Mouse (Mus musculus) lung, postnatal 25 days (tissue): ENCODE data around the gene Gm28048.

Experiments used
- DNase-seq: peaks from one replicate; pipeline ENCODE4 v3.0.0; 2022; ENCODE audit warnings: low spot score

Gene Gm28048

DNA sequence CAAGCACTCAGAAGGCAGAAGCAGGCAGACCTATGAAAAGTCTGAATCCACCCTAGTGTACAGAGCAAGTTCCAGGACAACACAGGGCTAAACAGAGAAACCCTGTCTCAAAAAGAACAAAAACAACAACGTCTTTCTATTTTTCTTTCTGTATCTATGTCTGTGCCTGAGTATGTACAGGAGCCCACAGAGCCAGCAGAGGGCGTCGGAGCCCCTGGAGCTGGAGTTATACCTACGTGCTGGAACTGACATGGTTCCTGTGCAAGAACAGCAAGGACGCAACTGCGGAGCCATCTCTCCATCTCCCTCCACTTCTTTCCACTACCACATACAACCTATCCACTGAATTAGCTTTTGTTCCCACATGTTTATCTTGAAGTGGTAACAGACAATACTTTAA, 31.8 kb downstream of the Gm28048 start:
- no peak for DNase-seq

GRCm38 (mm10) chr11:22949101-22949500, 32.8 kb downstream of the Gm28048 start:
- no peak for DNase-seq

- no peak for DNase-seq
Measured at GRCm38 (mm10) chr11:22938983-22939382, 42.9 kb downstream of the Gm28048 start.

GRCm38 (mm10) chr11:22937716-22938316, 44.1 kb downstream of the Gm28048 start:
- no peak for DNase-seq

DNA sequence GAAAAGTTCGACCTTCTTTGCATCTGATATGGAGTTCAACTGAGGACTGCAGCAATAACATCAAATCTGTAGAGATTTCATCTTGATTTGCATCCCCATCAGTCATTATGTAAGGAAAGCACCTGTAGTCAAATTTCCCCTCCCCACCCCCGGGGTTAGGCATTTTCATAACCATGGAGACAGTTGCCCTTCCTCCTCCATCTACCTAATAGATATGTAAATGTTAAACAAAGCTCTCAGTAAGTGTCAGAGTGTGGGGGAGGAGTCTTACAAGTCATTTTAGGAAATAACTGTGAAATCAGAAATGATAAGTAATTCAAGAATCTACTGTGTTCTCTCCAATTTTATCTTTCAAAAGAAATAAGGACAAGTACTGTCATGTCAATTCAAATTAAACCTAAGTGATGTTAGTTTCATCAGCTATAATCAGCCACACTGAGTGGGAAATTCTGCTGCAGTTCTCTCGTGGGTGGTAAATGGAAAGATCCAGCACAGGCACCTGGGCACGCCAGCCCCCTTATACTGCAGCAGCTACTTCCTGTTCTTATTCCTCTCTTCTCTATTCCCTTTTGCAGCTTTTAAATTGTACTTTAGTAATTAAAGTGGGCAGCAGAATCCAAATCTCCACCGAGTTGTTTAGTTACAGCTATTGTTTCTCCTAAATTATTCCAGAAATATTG, 45.3 kb downstream of the Gm28048 start:
- peak; percentile 10 for DNase-seq

- DNase-seq, result no peak
Measured at GRCm38 (mm10) chr11:22932167-22932566, 49.7 kb downstream of the Gm28048 start.

GRCm38 (mm10) chr11:22931320-22931905, 50.5 kb downstream of the Gm28048 start:
- no peak for DNase-seq

DNA sequence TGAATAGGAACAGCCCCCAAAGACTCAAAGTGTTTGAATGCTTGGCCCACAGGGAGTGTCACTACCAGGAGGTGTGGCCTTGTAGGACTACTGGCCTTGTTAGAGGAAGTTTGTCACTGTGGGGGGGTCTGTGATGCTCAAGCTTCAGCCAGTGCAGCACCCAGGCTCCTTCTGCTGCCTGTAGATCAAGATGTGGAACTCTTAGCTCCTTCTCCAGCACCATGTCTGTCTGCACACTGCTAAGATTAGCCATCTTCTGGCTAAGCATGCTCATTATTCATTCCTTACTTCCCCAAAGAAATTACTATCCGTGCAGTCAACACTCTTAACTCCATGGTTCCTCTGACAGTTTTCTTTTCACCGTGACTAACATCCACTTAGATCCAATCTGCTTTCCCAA, 51.8 kb downstream of the Gm28048 start:
- no peak for DNase-seq

GRCm38 (mm10) chr11:22928586-22929169, 53.2 kb downstream of the Gm28048 start:
- peak; percentile 10 for DNase-seq

- DNase-seq, result no peak
Measured at GRCm38 (mm10) chr11:22923606-22924005, 58.3 kb downstream of the Gm28048 start.

GRCm38 (mm10) chr11:22922546-22922945, 59.3 kb downstream of the Gm28048 start:
- no peak for DNase-seq

DNA sequence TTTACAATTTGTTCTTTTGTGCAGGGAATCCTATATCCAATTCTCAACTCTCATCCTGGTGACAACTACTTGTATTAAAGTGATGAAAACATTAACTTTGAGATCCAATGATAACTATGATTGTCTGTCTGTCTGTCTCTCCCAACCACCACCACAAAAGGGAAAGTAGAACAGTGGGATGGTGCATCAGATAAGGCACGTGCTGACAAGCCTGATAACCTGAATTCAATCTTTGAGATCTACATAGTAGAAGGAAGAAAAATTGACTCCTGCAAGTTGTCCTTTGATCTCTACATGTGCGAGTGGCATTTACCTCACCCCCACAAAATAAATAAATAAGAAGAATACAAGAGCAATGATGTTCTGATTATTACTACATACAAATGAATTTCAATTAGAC, 62.6 kb downstream of the Gm28048 start:
- DNase-seq, result no peak

DNA sequence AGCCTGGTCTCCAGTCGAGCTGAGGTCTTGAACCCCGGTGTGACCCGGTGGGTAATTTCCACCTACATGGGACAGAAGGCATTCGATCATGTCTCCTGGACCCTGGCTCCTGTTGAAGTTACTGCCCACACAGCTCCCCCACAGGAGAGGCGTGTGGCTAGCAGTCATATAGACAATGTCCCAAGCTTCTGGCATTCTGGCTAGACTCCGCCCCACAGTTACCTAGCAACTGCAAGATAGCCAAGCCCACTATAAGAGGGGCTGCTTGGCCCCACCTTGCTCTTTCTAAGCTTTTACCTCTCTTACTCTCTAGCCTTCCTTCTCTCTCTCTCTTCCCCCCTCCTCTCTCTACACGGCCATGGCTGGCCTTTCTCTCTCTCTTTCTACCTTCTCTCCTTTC, 64.1 kb downstream of the Gm28048 start:
- no peak for DNase-seq

DNA sequence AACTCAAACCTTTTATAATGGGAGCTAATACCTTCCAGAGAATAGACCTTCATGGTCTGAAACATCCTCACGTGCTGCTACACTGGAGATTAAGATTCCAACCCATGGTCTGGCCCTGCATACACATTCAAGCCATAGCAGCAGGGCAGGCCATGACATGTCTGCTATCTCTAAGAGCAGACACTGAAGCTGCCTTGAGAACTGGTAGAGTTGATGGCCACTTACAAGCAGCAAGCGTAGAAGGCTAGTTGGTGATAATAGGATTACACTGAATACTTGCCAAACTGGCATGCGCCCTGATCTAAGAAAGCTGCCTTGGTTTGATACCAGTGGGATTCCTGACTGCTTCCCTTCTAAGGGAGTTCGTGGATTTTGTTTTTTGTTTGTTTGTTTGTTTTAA, 68.1 kb downstream of the Gm28048 start:
- DNase-seq, result no peak

DNA sequence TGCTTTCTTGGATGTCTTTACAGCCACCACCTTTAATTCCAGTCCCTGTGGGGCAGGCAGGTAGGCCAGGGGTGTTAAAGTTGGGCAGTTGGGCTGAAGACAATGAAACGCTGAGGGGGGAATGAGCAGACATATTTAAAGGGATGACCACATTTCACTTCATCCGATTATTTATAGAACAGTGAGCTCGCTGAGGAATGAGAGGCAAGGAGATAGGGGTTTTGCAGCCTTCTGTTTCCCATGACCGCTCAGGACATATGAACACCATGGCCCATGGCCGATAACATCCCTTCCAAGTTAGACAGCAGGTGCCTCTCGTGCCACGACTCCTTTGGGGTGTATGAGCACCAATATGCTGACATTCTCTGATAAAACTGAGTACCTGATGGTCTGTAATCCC, 70.1 kb downstream of the Gm28048 start:
- no peak for DNase-seq

GRCm38 (mm10) chr11:22906453-22906865, 75.4 kb downstream of the Gm28048 start:
- no peak for DNase-seq

GRCm38 (mm10) chr11:22902923-22903322, 79.0 kb downstream of the Gm28048 start:
- no peak for DNase-seq

DNA sequence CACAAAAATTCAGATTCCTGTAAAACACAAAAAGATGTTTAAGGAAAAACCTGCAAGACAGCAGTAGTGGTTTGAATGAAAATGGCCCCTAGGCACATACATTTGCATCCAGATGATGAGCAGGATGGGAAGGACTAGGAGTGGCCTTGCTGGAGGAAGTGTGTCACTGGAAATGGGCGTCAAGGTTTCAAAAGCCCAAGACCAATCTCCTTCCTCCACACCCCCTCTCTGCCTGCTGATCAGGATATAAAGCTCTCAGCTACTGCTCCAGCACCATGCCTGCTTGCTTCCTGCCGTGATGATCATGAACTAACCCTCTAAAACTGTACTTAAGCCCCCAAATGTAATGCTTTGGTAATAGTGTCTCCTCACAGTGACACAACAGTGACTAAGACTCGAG, 81.8 kb downstream of the Gm28048 start:
- no peak for DNase-seq

DNA sequence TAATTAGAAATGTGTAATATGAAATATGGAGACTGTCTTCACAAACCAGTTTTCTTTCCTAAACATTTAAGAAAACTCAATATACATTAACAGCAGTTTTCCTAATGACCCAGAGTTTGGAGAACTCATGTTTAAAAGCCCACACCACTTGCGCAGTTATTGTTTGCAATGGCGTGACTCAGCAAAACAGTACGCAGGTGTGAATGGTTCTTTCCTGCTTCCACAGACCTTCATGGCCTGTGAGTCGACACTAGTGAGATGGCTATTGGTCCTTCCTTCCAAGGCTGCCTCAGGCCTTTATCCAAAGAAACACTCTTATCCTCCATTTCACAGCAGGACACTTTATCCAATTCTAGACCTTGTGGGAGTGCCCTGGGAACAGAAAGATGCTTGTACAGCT, 84.2 kb downstream of the Gm28048 start:
- DNase-seq, result no peak

DNA sequence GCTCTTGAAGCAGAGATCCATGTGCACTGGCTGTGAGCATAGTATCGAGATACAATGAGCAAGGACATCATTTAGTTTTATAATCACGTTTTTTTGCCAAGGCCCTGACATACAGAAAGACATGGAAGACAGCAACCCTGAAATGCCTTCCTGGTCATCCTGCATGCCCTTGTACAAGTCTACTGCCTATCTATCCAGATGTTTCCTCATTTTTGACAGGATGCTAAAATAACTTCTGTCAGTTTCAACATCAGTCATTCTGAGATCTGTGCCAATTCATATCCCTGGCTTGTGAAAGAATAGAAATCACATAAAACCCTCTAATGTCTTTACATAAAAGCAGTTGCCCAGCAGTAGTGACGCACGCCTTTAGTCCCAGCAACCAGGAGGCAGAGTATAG, 84.8 kb downstream of the Gm28048 start:
- DNase-seq, result peak; percentile 14

GRCm38 (mm10) chr11:22893075-22893474, 88.8 kb downstream of the Gm28048 start:
- DNase-seq, result no peak

DNA sequence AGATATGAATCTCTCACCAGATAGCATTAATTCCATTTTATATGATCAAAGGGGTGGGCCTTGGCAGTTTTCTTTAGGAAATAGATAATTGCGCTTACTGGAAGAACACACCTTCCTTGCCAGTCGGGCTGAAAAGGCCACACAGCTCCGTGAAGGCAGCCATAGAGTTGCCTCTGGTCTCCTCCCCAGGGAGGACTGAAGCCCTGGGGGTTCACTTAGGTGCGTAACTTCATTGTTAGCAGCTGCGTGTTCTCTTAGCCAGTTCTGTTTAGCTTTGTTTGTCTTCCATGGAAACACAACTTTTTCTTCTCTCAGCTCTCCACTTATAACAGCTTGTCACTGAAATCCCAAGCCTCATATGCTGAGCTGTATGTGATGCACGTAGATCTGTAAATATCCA, 89.4 kb downstream of the Gm28048 start:
- peak; percentile 16 for DNase-seq

DNA sequence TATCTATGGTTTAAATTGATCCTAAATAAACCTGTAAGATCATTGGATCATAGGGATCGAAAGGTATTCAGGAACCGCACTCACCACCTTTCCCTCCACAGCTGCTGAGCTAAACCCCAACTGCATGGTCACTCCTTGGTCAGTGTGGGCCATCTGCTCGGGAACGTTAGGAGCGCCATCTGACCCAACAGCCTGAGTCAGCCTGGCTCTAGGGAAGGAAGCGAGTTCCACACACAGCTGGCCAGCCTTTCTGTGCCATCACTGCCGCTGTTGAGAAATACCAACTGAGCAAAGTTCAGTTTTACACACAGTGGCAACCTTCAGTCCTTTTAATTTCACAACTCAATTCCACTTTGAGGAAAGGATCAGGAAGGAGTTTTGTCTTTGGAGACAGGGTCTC, 90.0 kb downstream of the Gm28048 start:
- peak; percentile 35 for DNase-seq
